Mouse (Mus musculus): ENCODE data around the gene Tspan9. TPM values are rescaled to one million over a fixed set of nuclear protein-coding genes. Genes with fewer than 3 reads are reported as not detected.

The Tspan9 gene
- total and polyA plus RNA-seq, 2 experiments from 2014 or later: 105 to 332 TPM

- Histone ChIP-seq H3K4me3 (ENCODE audit: low read depth, low read length) (no peak overlapping the region), H3K27ac (ENCODE audit: low read depth) (no peak overlapping the region), H3K36me3 (replicated peaks; ENCODE audit: control insufficient read depth, insufficient read depth, low read length) (no peaks in the 10 kb centered on the region), H3K4me1 (ENCODE audit: control insufficient read depth, insufficient read depth) (no peaks in the 10 kb centered on the region), H3K4me2 (ENCODE audit: low read depth, low read length) (no peak overlapping the region), H3K9me3 (replicated peaks; ENCODE audit: control insufficient read depth, low read length) (no peaks in the 10 kb centered on the region), H3K9ac (replicated peaks; ENCODE audit: low read depth, low read length) (no peak overlapping the region), H3K27me3 (ENCODE audit: control insufficient read depth, insufficient read depth, low read length) (no peaks in the 10 kb centered on the region)
- 51% methylated on average over 6 of the region's 6 CpGs for WGBS
- TF ChIP-seq CTCF (IDR thresholded peaks at IDR 0.05; ENCODE audit: low read depth) (peak; percentile 33; the same call in 1 of the 2 replicates), EP300 (IDR thresholded peaks at IDR 0.05; ENCODE audit: low read depth) (no peak)
- no peak for DNase-seq (ENCODE audit: low spot score)
- no peak for ATAC-seq (ENCODE audit: insufficient read depth, low read depth)
Measured at GRCm38 (mm10) chr6:128168785-128169679, 25.6 kb upstream of the Tspan9 start.

GRCm38 (mm10) chr6:128165564-128165963 is 22.2 kb upstream of the Tspan9 start:
- TF ChIP-seq EP300 (IDR thresholded peaks at IDR 0.05; ENCODE audit: low read depth) (no peak), CTCF (IDR thresholded peaks at IDR 0.05; ENCODE audit: low read depth) (no peak)
- Histone ChIP-seq H3K4me1 (ENCODE audit: control insufficient read depth, insufficient read depth) (no peaks in the 10 kb centered on the region), H3K9me3 (replicated peaks; ENCODE audit: control insufficient read depth, low read length) (no peaks in the 10 kb centered on the region), H3K4me2 (ENCODE audit: low read depth, low read length) (no peak overlapping the region), H3K9ac (replicated peaks; ENCODE audit: low read depth, low read length) (no peak overlapping the region), H3K4me3 (ENCODE audit: low read depth, low read length) (no peak overlapping the region), H3K36me3 (replicated peaks; ENCODE audit: control insufficient read depth, insufficient read depth, low read length) (no peaks in the 10 kb centered on the region), H3K27me3 (ENCODE audit: control insufficient read depth, insufficient read depth, low read length) (no peaks in the 10 kb centered on the region), H3K27ac (ENCODE audit: low read depth) (no peak overlapping the region)
- DNase-seq (ENCODE audit: low spot score): no peak
- WGBS: 64% methylated on average over 2 of the region's 2 CpGs
- ATAC-seq (ENCODE audit: insufficient read depth, low read depth): no peak

- H3K9ac ChIP-seq (replicated peaks; ENCODE audit: low read depth, low read length): no peak overlapping the region
- no peaks in the 10 kb centered on the region for H3K27me3 ChIP-seq (ENCODE audit: control insufficient read depth, insufficient read depth, low read length)
- no peak overlapping the region for H3K4me2 ChIP-seq (ENCODE audit: low read depth, low read length)
- WGBS: 83% methylated on average over 7 of the region's 8 CpGs
- no peaks in the 10 kb centered on the region for H3K9me3 ChIP-seq (replicated peaks; ENCODE audit: control insufficient read depth, low read length)
- H3K36me3 ChIP-seq (replicated peaks; ENCODE audit: control insufficient read depth, insufficient read depth, low read length): no peaks in the 10 kb centered on the region
- no peak for DNase-seq (ENCODE audit: low spot score)
- no peak for ATAC-seq (ENCODE audit: insufficient read depth, low read depth)
- no peaks in the 10 kb centered on the region for H3K4me1 ChIP-seq (ENCODE audit: control insufficient read depth, insufficient read depth)
- TF ChIP-seq EP300 (IDR thresholded peaks at IDR 0.05; ENCODE audit: low read depth) (no peak), CTCF (IDR thresholded peaks at IDR 0.05; ENCODE audit: low read depth) (no peak)
- H3K4me3 ChIP-seq (ENCODE audit: low read depth, low read length): no peak overlapping the region
- H3K27ac ChIP-seq (ENCODE audit: low read depth): no peak overlapping the region
Measured at GRCm38 (mm10) chr6:128164632-128165031, 21.2 kb upstream of the Tspan9 start.

- H3K27me3 ChIP-seq (ENCODE audit: control insufficient read depth, insufficient read depth, low read length): no peaks in the 10 kb centered on the region
- no peak for ATAC-seq (ENCODE audit: insufficient read depth, low read depth)
- 89% methylated on average over 6 of the region's 6 CpGs for WGBS
- no peak overlapping the region for H3K4me2 ChIP-seq (ENCODE audit: low read depth, low read length)
- TF ChIP-seq EP300 (IDR thresholded peaks at IDR 0.05; ENCODE audit: low read depth): no peak
- TF ChIP-seq CTCF (IDR thresholded peaks at IDR 0.05; ENCODE audit: low read depth): no peak
- no peak for DNase-seq (ENCODE audit: low spot score)
- no peak overlapping the region for H3K27ac ChIP-seq (ENCODE audit: low read depth)
- no peak overlapping the region for H3K9ac ChIP-seq (replicated peaks; ENCODE audit: low read depth, low read length)
- no peaks in the 10 kb centered on the region for H3K4me1 ChIP-seq (ENCODE audit: control insufficient read depth, insufficient read depth)
- H3K4me3 ChIP-seq (ENCODE audit: low read depth, low read length): no peak overlapping the region
- no peaks in the 10 kb centered on the region for H3K9me3 ChIP-seq (replicated peaks; ENCODE audit: control insufficient read depth, low read length)
- no peaks in the 10 kb centered on the region for H3K36me3 ChIP-seq (replicated peaks; ENCODE audit: control insufficient read depth, insufficient read depth, low read length)
Measured at GRCm38 (mm10) chr6:128159092-128159491, 15.7 kb upstream of the Tspan9 start.

GRCm38 (mm10) chr6:128158031-128158430 is 14.6 kb upstream of the Tspan9 start:
- 71% methylated on average over 12 of the region's 12 CpGs for WGBS

More at GRCm38 (mm10) chr6:128158031-128158430, 14.6 kb upstream of the Tspan9 start:
- TF ChIP-seq CTCF (IDR thresholded peaks at IDR 0.05; ENCODE audit: low read depth) (no peak), EP300 (IDR thresholded peaks at IDR 0.05; ENCODE audit: low read depth) (no peak)
- no peak overlapping the region for H3K4me2 ChIP-seq (ENCODE audit: low read depth, low read length)
- no peak overlapping the region for H3K4me3 ChIP-seq (ENCODE audit: low read depth, low read length)
- DNase-seq (ENCODE audit: low spot score) (no peak), ATAC-seq (ENCODE audit: insufficient read depth, low read depth) (no peak)
- H3K9me3 ChIP-seq (replicated peaks; ENCODE audit: control insufficient read depth, low read length): no peaks in the 10 kb centered on the region
- no peaks in the 10 kb centered on the region for H3K27me3 ChIP-seq (ENCODE audit: control insufficient read depth, insufficient read depth, low read length)
- H3K9ac ChIP-seq (replicated peaks; ENCODE audit: low read depth, low read length): no peak overlapping the region
- H3K36me3 ChIP-seq (replicated peaks; ENCODE audit: control insufficient read depth, insufficient read depth, low read length): no peaks in the 10 kb centered on the region
- no peak overlapping the region for H3K27ac ChIP-seq (ENCODE audit: low read depth)
- H3K4me1 ChIP-seq (ENCODE audit: control insufficient read depth, insufficient read depth): no peaks in the 10 kb centered on the region
